Mouse (Mus musculus) megakaryocyte, embryonic 14.5 days (primary cell): ENCODE measurements around the gene Sgcd.

Experiments used
- FLI1 ChIP-seq: IDR thresholded peaks from 2 replicates; pipeline ENCODE4 v1.6.1; 2012; ENCODE audit warnings: low read length, inconsistent platforms, mixed read lengths
- GATA1 ChIP-seq: IDR thresholded peaks from 3 replicates; pipeline ENCODE4 v1.6.1; 2012; ENCODE audit warnings: mixed read lengths, low read length, inconsistent platforms, borderline replicate concordance

GRCm38 (mm10) chr11:47445683-47446082 lies 543.1 kb downstream of the Sgcd start:
- no peak for TF ChIP-seq GATA1
- TF ChIP-seq FLI1: no peak
